Mouse (Mus musculus) CH12.LX (cell line): Measurements from ENCODE around the gene Fbxw8.

Source experiments
- BHLHE40 ChIP-seq: IDR thresholded peaks from 2 replicates; pipeline ENCODE4 v1.6.1; 2011; ENCODE audit warnings: mild to moderate bottlenecking, low read depth, low read length, improper control_type of control experiment
- CTCF ChIP-seq, 2 experiments: IDR thresholded peaks in 1 of 2; conservative IDR thresholded peaks in 1 of 2; 2 replicates each; pipeline ENCODE4 v1.5.1; 2011 to 2012; ENCODE audit warnings: low read depth in 2 of 2, low read length in 2 of 2, improper control_type of control experiment in 1 of 2, inconsistent platforms in 1 of 2, mild to moderate bottlenecking in 1 of 2, moderate library complexity in 1 of 2
- EP300 ChIP-seq: IDR thresholded peaks from 2 replicates; pipeline ENCODE4 v1.6.1; 2011; ENCODE audit warnings: low read length, improper control_type of control experiment
- ETS1 ChIP-seq: conservative IDR thresholded peaks from 2 replicates; pipeline ENCODE4 v1.6.1; 2012; ENCODE audit warnings: low read depth, mild to moderate bottlenecking, inconsistent platforms, low read length, improper control_type of control experiment, moderate library complexity
- MAFK ChIP-seq: IDR thresholded peaks from 2 replicates; pipeline ENCODE4 v1.6.1; 2011; ENCODE audit warnings: low read length, improper control_type of control experiment; ENCODE audit not compliant: insufficient replicate concordance
- MAX ChIP-seq: IDR thresholded peaks from 2 replicates; pipeline ENCODE4 v1.6.1; 2011; ENCODE audit warnings: low read length, improper control_type of control experiment
- MXI1 ChIP-seq: IDR thresholded peaks from 2 replicates; pipeline ENCODE4 v1.6.1; 2011; ENCODE audit warnings: mild to moderate bottlenecking, low read depth, low read length, improper control_type of control experiment
- POLR2A ChIP-seq: IDR thresholded peaks from 2 replicates; pipeline ENCODE4 v1.6.1; 2011; ENCODE audit warnings: low read depth, mild to moderate bottlenecking, improper control_type of control experiment, low read length
- POLR2AphosphoS2 ChIP-seq: IDR thresholded peaks from 2 replicates; pipeline ENCODE4 v1.6.1; 2011; ENCODE audit warnings: low read depth, low read length, improper control_type of control experiment
- SIN3A ChIP-seq: IDR thresholded peaks from 2 replicates; pipeline ENCODE4 v1.6.1; 2012; ENCODE audit warnings: low read length, improper control_type of control experiment, inconsistent platforms
- SMC3 ChIP-seq: IDR thresholded peaks from 2 replicates; pipeline ENCODE4 v1.6.1; 2011; ENCODE audit warnings: low read depth, low read length, improper control_type of control experiment
- ZC3H11A ChIP-seq: IDR thresholded peaks from 2 replicates; pipeline ENCODE4 v1.6.1; 2012; ENCODE audit warnings: low read depth, mild to moderate bottlenecking, inconsistent platforms, low read length, improper control_type of control experiment

GRCm38 (mm10) chr5:118147264-118147663, 8.0 kb downstream of the Fbxw8 start:
- TF ChIP-seq MXI1 (no peak), CTCF (conservative IDR thresholded peaks at IDR 0.05 in 1 of 2, IDR thresholded peaks at IDR 0.05 in 1 of 2; ENCODE audit: low read depth in 2 of 2, low read length in 2 of 2) (no peak), POLR2A (no peak), POLR2AphosphoS2 (no peak), ZC3H11A (no peak), BHLHE40 (no peak), EP300 (no peak), SIN3A (no peak), SMC3 (no peak), MAX (no peak), ETS1 (no peak), MAFK (no peak)
